Comparison of ENCODE assay signal across 10 mouse cellular contexts in the genomic region with DNA sequence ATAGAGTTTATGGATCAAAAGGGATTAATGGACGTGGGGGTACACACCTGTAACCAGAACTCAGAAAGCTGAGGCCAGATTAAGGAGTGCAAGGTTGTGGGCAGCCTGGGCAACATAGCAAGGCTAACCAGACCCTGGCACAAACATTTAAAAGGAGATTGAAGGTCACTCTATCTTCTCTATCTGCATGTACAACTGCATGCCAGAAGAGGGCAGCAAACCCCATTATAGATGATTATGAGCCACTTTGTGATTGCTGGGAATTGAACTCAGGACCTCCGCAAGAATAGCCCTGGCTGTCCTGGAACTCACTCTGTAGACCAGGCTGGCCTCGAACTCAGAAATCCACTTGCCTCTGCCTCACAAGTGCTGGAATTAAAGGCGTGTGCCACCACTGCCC. TPM values are rescaled to one million over a fixed set of nuclear protein-coding genes. Genes with fewer than 3 reads are reported as not detected.
A peak's percentile ranks its signal among the peaks of the same experiment; 100 is the strongest.
DNase-seq lines count a peak whose midpoint lies in the region; ATAC-seq and TF ChIP-seq lines count a peak whose summit lies in the region.
"Had no signal": no experiment of that assay in that cellular context is flagged by ENCODE, and none has a peak within 500 bp of the region (broad histone marks: within the 10 kb centered on the region; RNA-seq: fewer than 3 reads in every experiment).

No protein-coding gene starts in this region.

- no peak overlapping the region for H3K4me2 ChIP-seq in embryonic facial prominence, embryonic 11.5 days (ENCODE audit: low read depth, low read length)
- H3K4me2 ChIP-seq in lung, embryonic 14.5 days = no peak overlapping the region
- H3K4me2 ChIP-seq in forebrain, embryonic 15.5 days (replicated peaks) = no peak overlapping the region
- H3K4me2 ChIP-seq: embryonic facial prominence, embryonic 15.5 days had no signal

- no peak overlapping the region for H3K9ac ChIP-seq in embryonic facial prominence, embryonic 11.5 days (replicated peaks; ENCODE audit: low read length)
- no peak overlapping the region for H3K9ac ChIP-seq in lung, embryonic 14.5 days
- no peak overlapping the region for H3K9ac ChIP-seq in forebrain, embryonic 15.5 days (replicated peaks)
- H3K9ac ChIP-seq: embryonic facial prominence, embryonic 15.5 days had no signal

- H3K27me3 ChIP-seq in embryonic facial prominence, embryonic 11.5 days (ENCODE audit: control insufficient read depth, insufficient read depth, low read length) = no peaks in the 10 kb centered on the region
- no peaks in the 10 kb centered on the region for H3K27me3 ChIP-seq in embryonic facial prominence, embryonic 10.5 days (replicated peaks; ENCODE audit: low read depth, poor library complexity, severe bottlenecking)
- H3K27me3 ChIP-seq in lung, embryonic 14.5 days (ENCODE audit: insufficient read depth, low read length) = no peaks in the 10 kb centered on the region
- H3K27me3 ChIP-seq in forebrain, embryonic 15.5 days = no peaks in the 10 kb centered on the region
- H3K27me3 ChIP-seq: embryonic facial prominence, embryonic 15.5 days had no signal

- H3K36me3 ChIP-seq in embryonic facial prominence, embryonic 11.5 days (replicated peaks; ENCODE audit: control insufficient read depth, insufficient read depth, low read depth, low read length) = no peaks in the 10 kb centered on the region
- no peaks in the 10 kb centered on the region for H3K36me3 ChIP-seq in embryonic facial prominence, embryonic 10.5 days (replicated peaks)
- H3K36me3 ChIP-seq in lung, embryonic 14.5 days (ENCODE audit: insufficient read depth) = no peaks in the 10 kb centered on the region
- H3K36me3 ChIP-seq in forebrain, embryonic 15.5 days = no peaks in the 10 kb centered on the region
- H3K36me3 ChIP-seq: embryonic facial prominence, embryonic 15.5 days had no signal

- no peak for ATAC-seq in embryonic facial prominence, embryonic 11.5 days (replicated peaks; ENCODE audit: insufficient number of reproducible peaks, low FRiP score, low TSS enrichment, low read depth)
- ATAC-seq in lung, embryonic 14.5 days (ENCODE audit: insufficient read depth) = no peak
- ATAC-seq in forebrain, embryonic 15.5 days (replicated peaks) = no peak

- peak; percentile 53 for TF ChIP-seq CTCF in lung, embryonic 14.5 days (IDR thresholded peaks at IDR 0.05; ENCODE audit: low read depth)
- TF ChIP-seq CTCF in brain, embryonic 14.5 days (IDR thresholded peaks at IDR 0.05; ENCODE audit: borderline replicate concordance, extremely low read depth, insufficient read depth, insufficient read length) = peak; percentile 25; the same call in 1 of the 2 replicates

- no peak overlapping the region for H3K4me3 ChIP-seq in embryonic facial prominence, embryonic 11.5 days (ENCODE audit: low read depth, low read length)
- no peak overlapping the region for H3K4me3 ChIP-seq in embryonic facial prominence, embryonic 10.5 days
- no peak overlapping the region for H3K4me3 ChIP-seq in lung, embryonic 14.5 days (ENCODE audit: low read depth, low read length)
- H3K4me3 ChIP-seq in forebrain, embryonic 15.5 days = no peak overlapping the region
- H3K4me3 ChIP-seq: embryonic facial prominence, embryonic 15.5 days; myocyte had no signal

- no peaks in the 10 kb centered on the region for H3K4me1 ChIP-seq in embryonic facial prominence, embryonic 11.5 days (ENCODE audit: control insufficient read depth, insufficient read depth, low read length)
- H3K4me1 ChIP-seq in embryonic facial prominence, embryonic 10.5 days = 0 out of 2 replicates have a peak, but pooled peaks cover 3% of the 10 kb centered on the region
- H3K4me1 ChIP-seq in lung, embryonic 14.5 days (ENCODE audit: insufficient read depth) = no peaks in the 10 kb centered on the region
- no peaks in the 10 kb centered on the region for H3K4me1 ChIP-seq in forebrain, embryonic 15.5 days
- H3K4me1 ChIP-seq: embryonic facial prominence, embryonic 15.5 days had no signal

- H3K9me3 ChIP-seq in embryonic facial prominence, embryonic 11.5 days (replicated peaks; ENCODE audit: control insufficient read depth, low read length) = no peaks in the 10 kb centered on the region
- H3K9me3 ChIP-seq in embryonic facial prominence, embryonic 10.5 days = no peaks in the 10 kb centered on the region
- no peaks in the 10 kb centered on the region for H3K9me3 ChIP-seq in lung, embryonic 14.5 days (ENCODE audit: low read depth, low read length)
- H3K9me3 ChIP-seq in forebrain, embryonic 15.5 days = no peaks in the 10 kb centered on the region
- H3K9me3 ChIP-seq: embryonic facial prominence, embryonic 15.5 days had no signal

- WGBS in embryonic facial prominence, embryonic 11.5 days = 66% methylated on average over 4 of the region's 4 CpGs
- WGBS in embryonic facial prominence, embryonic 10.5 days = 61% methylated on average over 4 of the region's 4 CpGs
- 54% methylated on average over 4 of the region's 4 CpGs for WGBS in lung, embryonic 14.5 days
- WGBS in forebrain, embryonic 15.5 days = 54% methylated on average over 4 of the region's 4 CpGs

- H3K27ac ChIP-seq in embryonic facial prominence, embryonic 11.5 days (replicated peaks; ENCODE audit: low read depth, low read length) = no peak overlapping the region
- no peak overlapping the region for H3K27ac ChIP-seq in embryonic facial prominence, embryonic 10.5 days (replicated peaks)
- H3K27ac ChIP-seq in lung, embryonic 14.5 days (ENCODE audit: low read depth) = no peak overlapping the region
- no peak overlapping the region for H3K27ac ChIP-seq in forebrain, embryonic 15.5 days (replicated peaks)
- H3K27ac ChIP-seq: embryonic facial prominence, embryonic 15.5 days had no signal

- DNase-seq in embryonic facial prominence, embryonic 11.5 days (ENCODE audit: low spot score) = peak; percentile 12
- no peak for DNase-seq in embryonic facial prominence, embryonic 10.5 days (ENCODE audit: low spot score)
- peak; percentile 30 for DNase-seq in lung, embryonic 14.5 days
- DNase-seq in lung, postnatal 10 days = no peak
- peak; percentile 2 for DNase-seq in brain, embryonic 14.5 days (ENCODE audit: low read depth)
- DNase-seq in retina, postnatal 1 day = peak; percentile 31
- no peak for DNase-seq in cerebellum, adult 11-12 months

- TF ChIP-seq POLR2A in brain, embryonic 14.5 days (IDR thresholded peaks at IDR 0.05; ENCODE audit: borderline replicate concordance, extremely low read depth, insufficient read depth, insufficient read length, poor library complexity, severe bottlenecking) = no peak

RNA-seq across cellular contexts. Expression of a gene that starts 11.5 kb away (rescaled TPM):
- polyA plus RNA-seq in embryonic facial prominence, embryonic 11.5 days (2014; fragmentation: Nextera tagmentation; extraction: Ambion mirVana) = 204 and 210 TPM in 2 replicates
- 252 and 253 TPM in 2 replicates for polyA plus RNA-seq in embryonic facial prominence, embryonic 10.5 days (2016; fragmentation: Nextera tagmentation; extraction: Ambion mirVana)
- polyA plus RNA-seq in lung, embryonic 14.5 days (2014; fragmentation: Nextera tagmentation; extraction: Ambion mirVana) = 203 and 213 TPM in 2 replicates
- polyA plus RNA-seq in brain, embryonic 14.5 days (2012; rRNA removed) = 105 and 168 TPM in 2 replicates
- polyA plus RNA-seq in forebrain, embryonic 15.5 days (2015; fragmentation: Nextera tagmentation; extraction: Ambion mirVana) = 127 and 138 TPM in 2 replicates

RNA-seq across cellular contexts. Expression of a gene that starts 16.7 kb away (rescaled TPM):
- polyA plus RNA-seq in embryonic facial prominence, embryonic 11.5 days (2014; fragmentation: Nextera tagmentation; extraction: Ambion mirVana) = 1,638 and 1,712 TPM in 2 replicates
- polyA plus RNA-seq in embryonic facial prominence, embryonic 10.5 days (2016; fragmentation: Nextera tagmentation; extraction: Ambion mirVana) = 1,425 and 1,473 TPM in 2 replicates
- 1,096 and 1,118 TPM in 2 replicates for polyA plus RNA-seq in lung, embryonic 14.5 days (2014; fragmentation: Nextera tagmentation; extraction: Ambion mirVana)
- polyA plus RNA-seq in brain, embryonic 14.5 days (2012; rRNA removed) = 702 and 773 TPM in 2 replicates
- 1,191 and 1,214 TPM in 2 replicates for polyA plus RNA-seq in forebrain, embryonic 15.5 days (2015; fragmentation: Nextera tagmentation; extraction: Ambion mirVana)

RNA-seq across cellular contexts. Expression of a gene that starts 38.6 kb away (rescaled TPM):
- 654 and 692 TPM in 2 replicates for polyA plus RNA-seq in embryonic facial prominence, embryonic 11.5 days (2014; fragmentation: Nextera tagmentation; extraction: Ambion mirVana)
- polyA plus RNA-seq in embryonic facial prominence, embryonic 10.5 days (2016; fragmentation: Nextera tagmentation; extraction: Ambion mirVana) = 592 and 614 TPM in 2 replicates
- polyA plus RNA-seq in lung, embryonic 14.5 days (2014; fragmentation: Nextera tagmentation; extraction: Ambion mirVana) = 518 and 521 TPM in 2 replicates
- polyA plus RNA-seq in brain, embryonic 14.5 days (2012; rRNA removed) = 1,229 and 1,645 TPM in 2 replicates
- 1,941 and 1,977 TPM in 2 replicates for polyA plus RNA-seq in forebrain, embryonic 15.5 days (2015; fragmentation: Nextera tagmentation; extraction: Ambion mirVana)

RNA-seq across cellular contexts. Expression of a gene that starts 50.9 kb away (rescaled TPM):
- polyA plus RNA-seq in embryonic facial prominence, embryonic 11.5 days (2014; fragmentation: Nextera tagmentation; extraction: Ambion mirVana) = 110 and 114 TPM in 2 replicates
- polyA plus RNA-seq in embryonic facial prominence, embryonic 10.5 days (2016; fragmentation: Nextera tagmentation; extraction: Ambion mirVana) = 100 and 101 TPM in 2 replicates
- 93.3 and 95.6 TPM in 2 replicates for polyA plus RNA-seq in lung, embryonic 14.5 days (2014; fragmentation: Nextera tagmentation; extraction: Ambion mirVana)
- 35.5 and 36.7 TPM in 2 replicates for polyA plus RNA-seq in brain, embryonic 14.5 days (2012; rRNA removed)
- polyA plus RNA-seq in forebrain, embryonic 15.5 days (2015; fragmentation: Nextera tagmentation; extraction: Ambion mirVana) = 70.3 and 73.6 TPM in 2 replicates

RNA-seq across cellular contexts. Expression of a gene that starts 51.1 kb away (rescaled TPM):
- polyA plus RNA-seq in embryonic facial prominence, embryonic 11.5 days (2014; fragmentation: Nextera tagmentation; extraction: Ambion mirVana) = 13.6 and 17.0 TPM in 2 replicates
- polyA plus RNA-seq in embryonic facial prominence, embryonic 10.5 days (2016; fragmentation: Nextera tagmentation; extraction: Ambion mirVana) = 29.6 and 33.3 TPM in 2 replicates
- polyA plus RNA-seq in lung, embryonic 14.5 days (2014; fragmentation: Nextera tagmentation; extraction: Ambion mirVana) = 22.5 and 22.7 TPM in 2 replicates
- 43.3 and 57.1 TPM in 2 replicates for polyA plus RNA-seq in brain, embryonic 14.5 days (2012; rRNA removed)
- polyA plus RNA-seq in forebrain, embryonic 15.5 days (2015; fragmentation: Nextera tagmentation; extraction: Ambion mirVana) = 28.1 and 28.2 TPM in 2 replicates

Comparison
In these comparisons a context has a peak if more than half of its experiments do, and no peak if none do; other contexts are left out.
1. DNase-seq: peak in embryonic facial prominence, embryonic 11.5 days (single experiment), lung, embryonic 14.5 days (single experiment), brain, embryonic 14.5 days (single experiment) and retina, postnatal 1 day (single experiment); none in embryonic facial prominence, embryonic 10.5 days (single experiment), lung, postnatal 10 days (single experiment) and cerebellum, adult 11-12 months (single experiment).